Mouse (Mus musculus): ENCODE results near the gene Tmem178b. TPM values are rescaled to one million over a fixed set of nuclear protein-coding genes. Genes with fewer than 3 reads are reported as not detected.

The Tmem178b gene
- polyA plus RNA-seq, 1 experiment: 0.11 TPM

DNA sequence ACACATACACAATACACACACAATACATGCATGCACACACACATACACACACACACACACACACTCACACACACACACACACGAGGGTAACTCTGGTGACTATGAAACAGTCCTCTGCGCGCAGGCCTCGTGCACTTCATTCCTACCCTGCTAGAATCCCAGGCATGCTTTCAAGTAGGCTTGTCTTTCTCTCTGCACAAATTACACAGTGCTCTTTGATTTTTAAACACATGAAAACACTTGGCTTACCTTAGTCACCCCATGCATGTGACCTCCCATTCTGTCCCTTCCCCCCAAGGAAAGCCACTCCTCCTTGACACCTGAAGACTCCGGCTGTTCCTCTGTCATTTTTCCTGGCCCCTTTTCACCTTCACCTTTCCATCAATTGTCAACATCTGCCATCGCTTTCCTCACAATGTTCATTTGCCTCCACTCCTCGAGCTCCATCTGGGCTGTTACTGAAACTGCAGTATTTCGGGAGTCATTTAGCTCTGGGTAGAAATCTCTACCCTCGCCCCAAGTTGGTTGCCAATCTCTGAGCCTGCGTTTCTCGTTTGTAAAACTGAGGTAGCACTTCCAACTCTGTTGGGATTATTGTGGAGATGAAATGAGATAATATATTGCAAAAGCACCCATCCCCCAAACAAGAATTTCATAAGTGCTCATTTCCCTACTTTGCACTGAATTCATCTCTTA is 352.7 kb downstream of the Tmem178b start:
- no peaks in the 10 kb centered on the region for H3K4me1 ChIP-seq (ENCODE audit: control insufficient read depth, insufficient read depth, low read length)
- TF ChIP-seq POLR2A (IDR thresholded peaks at IDR 0.05; ENCODE audit: low read depth, low read length) (no peak), CTCF (IDR thresholded peaks at IDR 0.05; ENCODE audit: borderline replicate concordance, insufficient read depth, low read length) (no peak)

DNA sequence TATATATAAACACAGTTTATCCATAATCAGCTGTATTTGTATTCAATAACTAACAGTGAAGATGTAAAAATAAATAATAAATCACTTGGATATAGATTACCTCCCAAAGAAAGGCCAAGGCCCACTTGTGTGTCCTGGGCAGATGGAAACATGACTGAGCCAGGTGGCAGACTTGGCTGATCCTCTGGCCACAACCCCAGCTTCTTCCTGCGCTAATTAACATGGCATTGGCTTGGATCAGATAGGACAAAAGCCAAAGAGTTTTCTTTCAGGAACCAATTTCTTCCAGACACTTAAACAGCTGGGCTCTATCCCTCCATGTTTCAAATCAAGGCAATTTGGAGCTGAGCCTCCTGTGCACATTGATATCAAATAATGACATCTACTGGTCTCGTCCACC is 355.9 kb downstream of the Tmem178b start:
- H3K4me1 ChIP-seq (ENCODE audit: control insufficient read depth, insufficient read depth, low read length): no peaks in the 10 kb centered on the region
- TF ChIP-seq POLR2A (IDR thresholded peaks at IDR 0.05; ENCODE audit: low read depth, low read length) (no peak), CTCF (IDR thresholded peaks at IDR 0.05; ENCODE audit: borderline replicate concordance, insufficient read depth, low read length) (no peak)
- no peak overlapping the region for H3K27ac ChIP-seq (ENCODE audit: insufficient read depth, low read length)

More for the DNA sequence above, 352.7 kb downstream of the Tmem178b start:
- Histone ChIP-seq H3K4me3 (ENCODE audit: insufficient read depth, low read length) (no peak overlapping the region), H3K27ac (ENCODE audit: insufficient read depth, low read length) (no peak overlapping the region)

DNA sequence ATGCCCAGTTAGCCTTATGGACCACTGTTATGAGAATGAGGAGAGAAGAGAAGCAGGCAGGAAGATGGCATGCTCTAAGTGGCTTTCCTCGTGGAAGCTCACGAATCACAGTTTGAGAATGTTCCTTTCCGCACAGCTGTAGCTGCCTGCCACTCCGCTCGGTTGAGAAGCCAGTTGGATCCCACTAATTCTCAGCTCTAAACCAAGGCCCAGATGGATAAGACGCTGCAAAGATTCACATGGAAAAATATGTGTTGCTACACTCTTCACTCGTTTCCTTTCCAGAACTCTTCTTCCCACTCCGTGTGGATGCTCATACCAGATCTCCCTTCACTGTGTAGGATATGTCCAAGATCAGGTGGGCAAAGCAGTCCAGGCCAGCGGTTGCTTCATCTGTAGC is 356.9 kb downstream of the Tmem178b start:
- Histone ChIP-seq H3K27ac (ENCODE audit: insufficient read depth, low read length) (no peak overlapping the region), H3K4me3 (ENCODE audit: insufficient read depth, low read length) (no peak overlapping the region), H3K4me1 (ENCODE audit: control insufficient read depth, insufficient read depth, low read length) (no peaks in the 10 kb centered on the region)
- no peak for TF ChIP-seq CTCF (IDR thresholded peaks at IDR 0.05; ENCODE audit: borderline replicate concordance, insufficient read depth, low read length)
- TF ChIP-seq POLR2A (IDR thresholded peaks at IDR 0.05; ENCODE audit: low read depth, low read length): no peak

More for the DNA sequence above, 355.9 kb downstream of the Tmem178b start:
- no peak overlapping the region for H3K4me3 ChIP-seq (ENCODE audit: insufficient read depth, low read length)

DNA sequence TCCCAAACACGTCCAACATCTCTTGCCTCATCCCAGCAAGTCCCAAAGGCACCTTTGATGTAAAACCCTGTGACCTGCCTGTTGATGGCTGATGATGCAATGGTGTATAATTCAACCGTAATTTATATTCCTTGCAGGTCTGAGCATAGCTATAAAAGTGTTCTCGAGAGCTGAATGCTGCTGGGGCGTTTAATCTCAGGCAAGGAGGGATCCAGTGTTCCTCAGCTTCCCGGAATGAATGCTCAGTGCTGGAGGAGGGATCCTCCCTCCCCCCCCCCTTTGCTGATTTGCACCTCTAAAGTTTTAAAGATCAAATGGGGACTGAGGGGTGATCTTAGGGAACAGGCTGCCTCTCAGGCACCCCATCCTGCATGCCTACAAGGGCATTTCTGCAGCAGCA is 361.0 kb downstream of the Tmem178b start:
- no peak overlapping the region for H3K27ac ChIP-seq (ENCODE audit: insufficient read depth, low read length)
- H3K4me1 ChIP-seq (ENCODE audit: control insufficient read depth, insufficient read depth, low read length): no peaks in the 10 kb centered on the region
- TF ChIP-seq POLR2A (IDR thresholded peaks at IDR 0.05; ENCODE audit: low read depth, low read length): no peak
- no peak for TF ChIP-seq CTCF (IDR thresholded peaks at IDR 0.05; ENCODE audit: borderline replicate concordance, insufficient read depth, low read length)
- H3K4me3 ChIP-seq (ENCODE audit: insufficient read depth, low read length): no peak overlapping the region

DNA sequence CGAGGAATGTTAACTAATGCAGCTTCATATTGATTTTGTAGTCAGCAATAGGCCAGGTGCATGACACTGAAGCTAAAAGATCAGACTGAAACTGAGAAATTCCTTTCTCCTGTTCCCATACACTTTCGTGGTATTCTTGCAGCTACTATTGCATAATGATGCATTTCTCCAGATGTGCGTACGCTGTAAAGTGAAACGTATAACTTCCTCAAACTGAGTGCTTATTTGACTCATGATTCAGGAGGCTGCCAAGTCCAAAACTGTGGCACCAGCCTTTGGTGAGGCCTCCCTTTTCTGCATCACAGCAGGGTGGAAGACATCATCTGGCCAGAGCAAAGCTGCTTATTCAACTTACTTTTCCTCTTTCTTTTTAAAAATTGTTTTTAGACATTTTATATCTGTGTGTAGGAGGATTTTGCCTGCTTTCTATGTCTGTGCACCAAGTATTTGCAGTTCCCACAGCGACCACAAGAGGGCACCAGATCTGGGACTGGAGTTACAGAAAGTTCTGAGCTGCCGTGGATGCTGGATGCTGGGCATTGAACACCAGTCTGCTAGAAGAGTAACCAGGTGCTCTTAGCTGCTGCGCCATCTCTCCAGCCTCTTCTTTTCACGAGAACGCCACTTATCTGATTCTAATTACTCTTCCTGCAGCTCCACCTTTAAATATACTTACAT is 362.9 kb downstream of the Tmem178b start:
- no peak overlapping the region for H3K27ac ChIP-seq (ENCODE audit: insufficient read depth, low read length)
- H3K4me1 ChIP-seq (ENCODE audit: control insufficient read depth, insufficient read depth, low read length): no peaks in the 10 kb centered on the region
- TF ChIP-seq POLR2A (IDR thresholded peaks at IDR 0.05; ENCODE audit: low read depth, low read length) (no peak), CTCF (IDR thresholded peaks at IDR 0.05; ENCODE audit: borderline replicate concordance, insufficient read depth, low read length) (peak; percentile 53; the same call in 1 of the 2 replicates)
- no peak overlapping the region for H3K4me3 ChIP-seq (ENCODE audit: insufficient read depth, low read length)

DNA sequence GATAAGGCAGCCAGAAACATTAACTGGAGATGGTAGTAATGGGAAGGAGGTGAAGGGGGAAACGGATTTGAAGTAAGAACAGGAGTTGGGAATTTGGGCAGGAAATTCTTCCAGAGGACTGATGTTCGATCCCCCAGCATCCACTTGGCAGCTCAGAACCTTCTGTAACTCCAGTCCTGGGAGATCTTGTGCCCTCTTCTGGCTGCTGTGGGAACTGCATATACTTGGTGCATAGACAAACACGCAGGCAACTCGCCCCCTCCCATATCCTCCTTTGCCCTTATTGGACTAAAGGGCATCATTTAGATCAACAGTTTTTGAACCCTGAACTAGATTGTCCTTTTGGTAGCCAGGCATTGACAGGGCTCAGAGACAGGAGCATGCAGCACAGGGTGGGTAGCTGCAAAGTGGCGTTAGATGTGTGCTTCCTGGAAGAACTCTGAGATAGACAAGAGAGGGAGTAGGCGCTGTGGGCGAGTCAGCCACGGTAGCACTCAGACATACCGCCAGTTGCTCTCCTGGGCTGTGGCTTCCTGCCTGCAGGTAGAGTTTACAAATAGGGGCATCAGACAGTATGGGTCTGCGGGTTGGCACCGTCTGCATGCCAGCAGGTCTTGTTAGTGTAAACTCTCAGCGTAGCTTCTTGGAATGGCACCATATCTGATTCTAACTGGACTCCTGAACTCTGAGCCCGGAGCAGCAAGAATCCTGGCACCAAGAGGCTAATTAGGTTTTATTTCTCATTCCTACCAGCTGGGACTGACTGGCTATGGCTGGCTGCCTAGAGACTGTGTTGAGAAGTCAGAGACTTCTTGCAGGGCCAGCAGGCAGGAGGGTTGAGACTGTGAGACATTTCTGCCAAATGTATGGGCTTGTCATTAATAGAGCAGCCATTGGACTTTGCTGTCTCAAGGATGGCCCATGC is 364.0 kb downstream of the Tmem178b start:
- Histone ChIP-seq H3K4me3 (ENCODE audit: insufficient read depth, low read length) (no peak overlapping the region), H3K27ac (ENCODE audit: insufficient read depth, low read length) (no peak overlapping the region), H3K4me1 (ENCODE audit: control insufficient read depth, insufficient read depth, low read length) (no peaks in the 10 kb centered on the region)
- no peak for TF ChIP-seq POLR2A (IDR thresholded peaks at IDR 0.05; ENCODE audit: low read depth, low read length)
- no peak for TF ChIP-seq CTCF (IDR thresholded peaks at IDR 0.05; ENCODE audit: borderline replicate concordance, insufficient read depth, low read length)

DNA sequence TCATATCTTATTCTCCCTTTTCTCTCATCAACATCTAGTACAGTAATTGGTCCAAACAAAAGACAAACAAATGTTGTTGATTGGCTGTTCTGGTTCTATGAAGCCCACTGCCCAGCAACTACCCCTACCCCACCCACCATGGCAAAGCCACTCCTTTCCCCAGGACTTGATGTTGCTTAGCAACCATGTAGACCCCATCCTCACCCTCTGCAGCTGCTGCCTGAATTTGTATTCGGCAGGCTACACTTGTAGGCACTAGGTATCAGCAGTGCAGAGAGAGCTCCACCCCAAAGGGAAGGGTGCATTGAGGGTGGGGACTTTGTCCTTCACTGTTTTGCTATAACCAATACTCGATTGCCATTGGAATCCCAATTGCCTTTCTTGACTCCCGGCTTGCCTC is 365.8 kb downstream of the Tmem178b start:
- TF ChIP-seq POLR2A (IDR thresholded peaks at IDR 0.05; ENCODE audit: low read depth, low read length): no peak
- no peak for TF ChIP-seq CTCF (IDR thresholded peaks at IDR 0.05; ENCODE audit: borderline replicate concordance, insufficient read depth, low read length)
- H3K4me1 ChIP-seq (ENCODE audit: control insufficient read depth, insufficient read depth, low read length): no peaks in the 10 kb centered on the region
- H3K27ac ChIP-seq (ENCODE audit: insufficient read depth, low read length): no peak overlapping the region
- H3K4me3 ChIP-seq (ENCODE audit: insufficient read depth, low read length): no peak overlapping the region

DNA sequence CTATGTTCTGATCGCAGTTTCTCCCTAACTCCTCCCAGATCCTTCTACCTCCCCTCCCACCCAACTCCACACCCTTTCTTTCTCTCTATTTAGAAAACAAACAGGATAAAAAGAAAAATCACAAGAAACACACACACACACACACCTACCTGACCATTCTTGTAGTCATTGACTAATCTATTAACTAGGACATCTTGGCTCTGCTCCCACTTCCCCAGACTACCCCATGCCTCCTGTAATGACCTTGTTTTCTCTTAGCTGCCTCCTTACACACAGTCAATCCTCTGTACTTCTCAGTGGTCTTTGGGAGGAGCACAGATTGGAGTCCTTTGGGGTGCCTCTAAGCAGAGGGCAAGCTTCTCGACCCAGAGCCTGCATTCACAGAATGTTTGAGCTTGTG is 367.6 kb downstream of the Tmem178b start:
- H3K4me1 ChIP-seq (ENCODE audit: control insufficient read depth, insufficient read depth, low read length): no peaks in the 10 kb centered on the region
- TF ChIP-seq CTCF (IDR thresholded peaks at IDR 0.05; ENCODE audit: borderline replicate concordance, insufficient read depth, low read length): no peak
- no peak for TF ChIP-seq POLR2A (IDR thresholded peaks at IDR 0.05; ENCODE audit: low read depth, low read length)
- H3K4me3 ChIP-seq (ENCODE audit: insufficient read depth, low read length): no peak overlapping the region

DNA sequence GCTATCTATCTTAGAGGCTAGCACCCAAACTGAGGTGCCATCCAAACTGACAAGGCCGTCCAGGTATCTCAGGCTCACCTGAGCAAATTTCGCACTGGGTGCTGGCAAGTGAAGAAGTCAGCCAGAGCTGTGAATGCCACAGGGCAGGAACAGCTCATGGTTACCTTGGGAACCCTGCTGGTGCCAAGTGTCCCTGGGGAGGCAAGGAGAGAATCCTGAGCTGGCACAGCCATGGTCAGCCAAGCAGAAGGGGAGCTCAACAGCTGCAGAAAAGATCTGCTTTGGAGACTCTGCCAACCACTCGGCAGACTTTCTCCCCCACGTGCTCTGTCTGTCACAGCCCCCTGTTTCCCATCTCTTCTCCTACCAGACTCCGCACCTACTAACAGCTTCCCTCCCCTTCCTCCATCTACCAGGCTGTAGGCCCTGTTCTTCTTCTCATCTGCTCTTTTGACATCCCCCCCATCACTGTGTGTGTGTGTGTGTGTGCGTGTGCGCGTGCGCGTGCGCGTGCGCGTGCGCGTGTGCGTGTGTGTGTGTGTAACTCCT is 374.4 kb downstream of the Tmem178b start:
- Histone ChIP-seq H3K27ac (ENCODE audit: insufficient read depth, low read length) (no peak overlapping the region), H3K4me3 (ENCODE audit: insufficient read depth, low read length) (no peak overlapping the region), H3K4me1 (ENCODE audit: control insufficient read depth, insufficient read depth, low read length) (no peaks in the 10 kb centered on the region)
- TF ChIP-seq CTCF (IDR thresholded peaks at IDR 0.05; ENCODE audit: borderline replicate concordance, insufficient read depth, low read length) (no peak), POLR2A (IDR thresholded peaks at IDR 0.05; ENCODE audit: low read depth, low read length) (no peak)

More for the DNA sequence above, 367.6 kb downstream of the Tmem178b start:
- no peak overlapping the region for H3K27ac ChIP-seq (ENCODE audit: insufficient read depth, low read length)

All from embryonic fibroblast, embryonic 13.5 days (primary cell).